Mouse (Mus musculus): Measurements from ENCODE around the gene St3gal5. TPM values are rescaled to one million over a fixed set of nuclear protein-coding genes. Genes with fewer than 3 reads are reported as not detected.
A peak's percentile ranks its signal among the peaks of the same experiment; 100 is the strongest.
"Not testable (repeated sequence)": the region's sequence is repeated elsewhere in the genome, so short reads cannot be mapped to it uniquely, and the experiment has no call there.

The St3gal5 gene
- polyA plus RNA-seq, 1 experiment from 2014 or later = 206 TPM

GRCm38 (mm10) chr6:72146803-72147202 is 49.4 kb downstream of the St3gal5 start:
- H3K9ac ChIP-seq (ENCODE audit: low read depth, low read length) = no peak overlapping the region
- no peak overlapping the region for H3K4me2 ChIP-seq (ENCODE audit: low read depth, low read length)
- H3K4me3 ChIP-seq (ENCODE audit: low read depth, low read length) = no peak overlapping the region
- peaks cover 90% of the 10 kb centered on the region for H3K36me3 ChIP-seq (ENCODE audit: control insufficient read depth, insufficient read depth)
- peaks cover 10% of the 10 kb centered on the region for H3K9me3 ChIP-seq (replicated peaks; ENCODE audit: control insufficient read depth, low read length)
- no peaks in the 10 kb centered on the region for H3K27me3 ChIP-seq (ENCODE audit: control insufficient read depth, insufficient read depth, low read depth, low read length)
- 95% methylated on average over 14 of the region's 14 CpGs for WGBS (ENCODE audit: insufficient replicate concordance)
- ATAC-seq (ENCODE audit: low read depth) = no peak
- no peaks in the 10 kb centered on the region for H3K4me1 ChIP-seq (ENCODE audit: control insufficient read depth, low read depth, low read length)
- no peak overlapping the region for H3K27ac ChIP-seq (ENCODE audit: low read length)

- no peaks in the 10 kb centered on the region for H3K27me3 ChIP-seq (ENCODE audit: control insufficient read depth, insufficient read depth, low read depth, low read length)
- WGBS (ENCODE audit: insufficient replicate concordance) = 95% methylated on average over 4 of the region's 4 CpGs
- H3K27ac ChIP-seq (ENCODE audit: low read length) = no peak overlapping the region
- H3K9ac ChIP-seq (ENCODE audit: low read depth, low read length) = no peak overlapping the region
- peaks cover 90% of the 10 kb centered on the region for H3K36me3 ChIP-seq (ENCODE audit: control insufficient read depth, insufficient read depth)
- peaks cover 10% of the 10 kb centered on the region for H3K9me3 ChIP-seq (replicated peaks; ENCODE audit: control insufficient read depth, low read length)
- no peaks in the 10 kb centered on the region for H3K4me1 ChIP-seq (ENCODE audit: control insufficient read depth, low read depth, low read length)
- ATAC-seq (ENCODE audit: low read depth) = no peak
- no peak overlapping the region for H3K4me2 ChIP-seq (ENCODE audit: low read depth, low read length)
- no peak overlapping the region for H3K4me3 ChIP-seq (ENCODE audit: low read depth, low read length)
Observed at GRCm38 (mm10) chr6:72148721-72149120, 51.3 kb downstream of the St3gal5 start.

- Histone ChIP-seq H3K27ac (ENCODE audit: low read length) (no peak overlapping the region), H3K4me3 (ENCODE audit: low read depth, low read length) (no peak overlapping the region), H3K4me1 (ENCODE audit: control insufficient read depth, low read depth, low read length) (no peaks in the 10 kb centered on the region), H3K4me2 (ENCODE audit: low read depth, low read length) (no peak overlapping the region), H3K9ac (ENCODE audit: low read depth, low read length) (no peak overlapping the region), H3K36me3 (ENCODE audit: control insufficient read depth, insufficient read depth) (peaks cover 87% of the 10 kb centered on the region), H3K27me3 (ENCODE audit: control insufficient read depth, insufficient read depth, low read depth, low read length) (no peaks in the 10 kb centered on the region), H3K9me3 (replicated peaks; ENCODE audit: control insufficient read depth, low read length) (peaks cover 10% of the 10 kb centered on the region)
- no peak for ATAC-seq (ENCODE audit: low read depth)
- WGBS (ENCODE audit: insufficient replicate concordance) = 84% methylated on average over 3 of the region's 3 CpGs
Observed at GRCm38 (mm10) chr6:72149797-72150196, 52.4 kb downstream of the St3gal5 start.

DNA sequence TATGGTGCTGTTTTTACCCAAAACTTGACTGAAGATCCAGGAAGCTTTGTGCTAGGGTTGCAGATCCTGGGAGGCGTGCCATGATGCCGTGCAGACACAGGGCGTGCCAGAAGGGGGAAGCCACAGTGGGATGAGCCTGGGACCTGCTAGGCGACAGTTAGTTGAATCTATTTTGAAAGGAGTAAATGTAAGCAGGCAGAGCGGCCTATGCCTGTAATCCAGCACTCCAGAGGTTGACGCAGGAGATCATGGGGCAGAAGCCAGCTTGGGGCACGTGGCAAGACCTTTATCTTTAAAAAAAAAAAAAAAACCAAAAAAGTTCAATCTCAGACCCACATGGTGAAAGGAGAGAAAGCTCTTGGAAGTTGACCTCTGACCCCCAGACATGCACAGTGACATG is 55.3 kb downstream of the St3gal5 start:
- Histone ChIP-seq H3K9me3 (replicated peaks; ENCODE audit: control insufficient read depth, low read length) (peaks cover 10% of the 10 kb centered on the region), H3K9ac (ENCODE audit: low read depth, low read length) (no peak overlapping the region), H3K4me3 (ENCODE audit: low read depth, low read length) (no peak overlapping the region), H3K27me3 (ENCODE audit: control insufficient read depth, insufficient read depth, low read depth, low read length) (no peaks in the 10 kb centered on the region), H3K36me3 (ENCODE audit: control insufficient read depth, insufficient read depth) (peaks cover 76% of the 10 kb centered on the region), H3K4me1 (ENCODE audit: control insufficient read depth, low read depth, low read length) (no peaks in the 10 kb centered on the region), H3K27ac (ENCODE audit: low read length) (no peak overlapping the region), H3K4me2 (ENCODE audit: low read depth, low read length) (no peak overlapping the region)
- ATAC-seq (ENCODE audit: low read depth) = no peak
- WGBS (ENCODE audit: insufficient replicate concordance) = 78% methylated on average over 7 of the region's 7 CpGs

- 57% methylated on average over 11 of the region's 11 CpGs for WGBS (ENCODE audit: insufficient replicate concordance)
- Histone ChIP-seq H3K4me1 (ENCODE audit: control insufficient read depth, low read depth, low read length) (no peaks in the 10 kb centered on the region), H3K27me3 (ENCODE audit: control insufficient read depth, insufficient read depth, low read depth, low read length) (no peaks in the 10 kb centered on the region), H3K4me2 (ENCODE audit: low read depth, low read length) (no peak overlapping the region), H3K27ac (ENCODE audit: low read length) (no peak overlapping the region), H3K9me3 (replicated peaks; ENCODE audit: control insufficient read depth, low read length) (peaks cover 10% of the 10 kb centered on the region), H3K4me3 (ENCODE audit: low read depth, low read length) (no peak overlapping the region), H3K9ac (ENCODE audit: low read depth, low read length) (no peak overlapping the region), H3K36me3 (ENCODE audit: control insufficient read depth, insufficient read depth) (peaks cover 69% of the 10 kb centered on the region)
- ATAC-seq (ENCODE audit: low read depth) = 0 out of 2 replicates have a peak, but pooled peaks have one; percentile 20
Observed at GRCm38 (mm10) chr6:72153455-72153854, 56.1 kb downstream of the St3gal5 start.

GRCm38 (mm10) chr6:72154008-72154407 is 56.6 kb downstream of the St3gal5 start:
- not testable (repeated sequence) for H3K27me3 ChIP-seq (ENCODE audit: control insufficient read depth, insufficient read depth, low read depth, low read length); H3K4me3 ChIP-seq (ENCODE audit: low read depth, low read length); H3K27ac ChIP-seq (ENCODE audit: low read length); H3K4me2 ChIP-seq (ENCODE audit: low read depth, low read length); ATAC-seq (ENCODE audit: low read depth); H3K4me1 ChIP-seq (ENCODE audit: control insufficient read depth, low read depth, low read length); H3K9ac ChIP-seq (ENCODE audit: low read depth, low read length); H3K9me3 ChIP-seq (replicated peaks; ENCODE audit: control insufficient read depth, low read length)
- 82% methylated on average over 3 of the region's 5 CpGs for WGBS (ENCODE audit: insufficient replicate concordance)
- peaks cover 63% of the 10 kb centered on the region for H3K36me3 ChIP-seq (ENCODE audit: control insufficient read depth, insufficient read depth)

DNA sequence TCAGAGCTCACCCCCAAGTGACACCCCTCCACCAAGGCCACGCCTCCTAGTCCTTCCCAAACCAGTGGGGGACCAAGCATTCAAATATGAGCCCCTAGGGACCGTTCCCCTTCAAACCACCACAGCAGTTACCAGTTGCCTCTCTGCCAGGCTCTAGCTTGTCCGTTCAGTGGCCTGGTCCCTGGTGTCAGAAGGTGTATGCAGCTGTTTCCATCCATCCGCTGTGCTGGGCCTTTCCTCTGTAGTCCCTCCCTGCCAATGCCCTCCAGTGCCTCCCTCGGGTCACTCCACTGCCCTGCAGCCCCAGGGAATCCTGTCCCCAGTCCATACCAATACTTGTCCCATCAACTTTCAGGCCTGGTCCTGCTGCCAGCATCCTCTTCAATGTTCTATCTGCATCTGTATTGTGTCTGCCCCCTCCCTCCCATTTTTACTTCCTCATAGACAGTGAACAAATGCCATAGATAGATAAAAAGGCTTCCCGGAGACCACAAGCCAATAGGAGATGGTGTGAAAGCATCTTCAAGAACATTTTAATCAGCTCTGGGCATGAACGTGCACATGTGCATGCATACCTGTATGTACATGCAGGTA is 57.6 kb downstream of the St3gal5 start:
- 74% methylated on average over 7 of the region's 7 CpGs for WGBS (ENCODE audit: insufficient replicate concordance)
- Histone ChIP-seq H3K4me3 (ENCODE audit: low read depth, low read length) (no peak overlapping the region), H3K4me1 (ENCODE audit: control insufficient read depth, low read depth, low read length) (no peaks in the 10 kb centered on the region), H3K4me2 (ENCODE audit: low read depth, low read length) (no peak overlapping the region), H3K27me3 (ENCODE audit: control insufficient read depth, insufficient read depth, low read depth, low read length) (no peaks in the 10 kb centered on the region), H3K27ac (ENCODE audit: low read length) (no peak overlapping the region), H3K9me3 (replicated peaks; ENCODE audit: control insufficient read depth, low read length) (no peaks in the 10 kb centered on the region; the same call in 1 of the 2 replicates), H3K36me3 (ENCODE audit: control insufficient read depth, insufficient read depth) (peaks cover 53% of the 10 kb centered on the region), H3K9ac (ENCODE audit: low read depth, low read length) (no peak overlapping the region)
- no peak for ATAC-seq (ENCODE audit: low read depth)

GRCm38 (mm10) chr6:72155649-72156048 is 58.3 kb downstream of the St3gal5 start:
- H3K27ac ChIP-seq (ENCODE audit: low read length) = no peak overlapping the region
- H3K9ac ChIP-seq (ENCODE audit: low read depth, low read length) = no peak overlapping the region
- no peak overlapping the region for H3K4me3 ChIP-seq (ENCODE audit: low read depth, low read length)
- H3K36me3 ChIP-seq (ENCODE audit: control insufficient read depth, insufficient read depth) = peaks cover 48% of the 10 kb centered on the region
- H3K27me3 ChIP-seq (ENCODE audit: control insufficient read depth, insufficient read depth, low read depth, low read length) = no peaks in the 10 kb centered on the region
- no peaks in the 10 kb centered on the region; the same call in 1 of the 2 replicates for H3K9me3 ChIP-seq (replicated peaks; ENCODE audit: control insufficient read depth, low read length)
- 74% methylated on average over 8 of the region's 8 CpGs for WGBS (ENCODE audit: insufficient replicate concordance)
- no peaks in the 10 kb centered on the region for H3K4me1 ChIP-seq (ENCODE audit: control insufficient read depth, low read depth, low read length)
- no peak for ATAC-seq (ENCODE audit: low read depth)
- no peak overlapping the region for H3K4me2 ChIP-seq (ENCODE audit: low read depth, low read length)

DNA sequence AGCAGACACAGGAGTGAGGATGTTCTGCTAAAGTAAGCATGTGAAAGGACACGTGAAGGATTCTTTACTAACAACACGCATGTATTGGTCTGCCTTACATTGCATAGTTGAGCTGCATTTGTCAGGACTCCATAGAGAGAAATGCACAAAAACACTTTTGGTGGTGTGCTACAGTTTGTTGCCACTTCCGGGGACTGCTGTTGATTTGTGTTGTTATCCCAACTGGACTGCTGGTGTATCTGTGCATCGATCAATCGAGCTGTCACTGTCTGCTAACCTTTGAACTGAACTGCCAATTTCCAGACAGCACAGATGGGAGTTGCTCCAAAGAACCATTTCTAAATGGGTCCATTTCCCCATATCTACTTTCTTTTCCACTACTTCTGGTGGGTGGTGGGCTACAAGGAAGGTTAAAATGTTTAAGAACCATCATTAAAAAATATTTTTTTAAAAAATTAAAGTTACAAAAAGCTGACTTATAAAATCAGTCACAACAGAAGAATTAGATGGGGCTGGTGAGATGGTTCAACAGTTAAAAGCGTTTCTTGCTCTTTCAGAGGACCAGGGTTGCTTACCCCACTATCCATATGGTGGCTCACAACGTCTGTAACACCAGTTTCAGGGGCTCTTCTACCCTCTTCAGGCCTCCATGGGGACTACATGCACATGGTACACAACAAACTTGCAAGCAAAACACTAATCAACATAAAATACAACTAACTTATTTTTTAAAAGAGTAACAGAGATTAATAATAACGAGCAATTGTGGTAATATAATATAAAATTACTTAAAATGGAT is 61.8 kb downstream of the St3gal5 start:
- Histone ChIP-seq H3K27ac (ENCODE audit: low read length) (no peak overlapping the region), H3K27me3 (ENCODE audit: control insufficient read depth, insufficient read depth, low read depth, low read length) (no peaks in the 10 kb centered on the region), H3K9ac (ENCODE audit: low read depth, low read length) (no peak overlapping the region), H3K4me2 (ENCODE audit: low read depth, low read length) (no peak overlapping the region), H3K9me3 (replicated peaks; ENCODE audit: control insufficient read depth, low read length) (no peaks in the 10 kb centered on the region; the same call in 1 of the 2 replicates), H3K4me1 (ENCODE audit: control insufficient read depth, low read depth, low read length) (peaks cover 9% of the 10 kb centered on the region), H3K36me3 (ENCODE audit: control insufficient read depth, insufficient read depth) (peaks cover 17% of the 10 kb centered on the region), H3K4me3 (ENCODE audit: low read depth, low read length) (no peak overlapping the region)
- 73% methylated on average over 8 of the region's 8 CpGs for WGBS (ENCODE audit: insufficient replicate concordance)
- no peak for ATAC-seq (ENCODE audit: low read depth)
